Mouse (Mus musculus) G1E (cell line): ENCODE results near the gene Rmdn3.

ENCODE experiments used
- CTCF ChIP-seq: IDR thresholded peaks from 2 replicates; pipeline ENCODE4 v1.5.1; 2012; ENCODE audit warnings: low read depth, low read length, inconsistent platforms, mixed read lengths
- GATA1 ChIP-seq: IDR thresholded peaks from 2 replicates; pipeline ENCODE4 v1.6.1; 2012; ENCODE audit warnings: borderline replicate concordance, low read length, inconsistent platforms, mixed read lengths
- GATA2 ChIP-seq: IDR thresholded peaks from 2 replicates; pipeline ENCODE4 v1.6.1; 2012; ENCODE audit warnings: low read depth, low read length, inconsistent platforms, borderline replicate concordance
- POLR2AphosphoS5 ChIP-seq: IDR thresholded peaks from 2 replicates; pipeline ENCODE4 v1.6.1; 2012; ENCODE audit warnings: low read depth, low read length, inconsistent platforms; ENCODE audit not compliant: insufficient replicate concordance

GRCm38 (mm10) chr2:119202914-119203453 is 46.1 kb upstream of the Rmdn3 start:
- TF ChIP-seq CTCF: no peak
- TF ChIP-seq GATA1: no peak
- TF ChIP-seq POLR2AphosphoS5: no peak
- no peak for TF ChIP-seq GATA2
